Mouse (Mus musculus): ENCODE data around the gene Fkbp15.

DNA sequence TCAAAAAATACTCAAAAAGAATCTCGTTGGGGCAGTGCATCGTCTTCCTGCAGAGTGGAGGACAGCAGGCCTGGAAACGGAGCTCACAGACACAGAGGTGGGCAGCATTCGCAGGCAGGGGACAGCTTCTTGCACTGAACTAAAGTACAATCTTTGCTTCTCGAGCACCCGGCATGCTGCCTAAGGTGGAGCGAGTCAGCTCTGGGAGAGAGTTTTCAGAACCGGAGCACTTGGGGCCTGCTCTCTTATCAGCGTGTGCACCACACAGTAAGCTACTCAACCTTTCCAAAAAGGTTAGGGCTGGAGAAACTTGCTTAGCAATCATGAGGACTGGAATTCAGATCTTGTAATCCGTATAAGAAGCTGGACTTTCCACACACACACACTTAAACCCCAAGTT is 83.7 kb downstream of the Fkbp15 start:
- TF ChIP-seq CTCF (IDR thresholded peaks at IDR 0.05) (no peak), EP300 (IDR thresholded peaks at IDR 0.05) (no peak)

Data from lung, postnatal 0 days (tissue).